Mouse (Mus musculus) G1E (cell line): ENCODE results near the gene Tekt2. TPM values are rescaled to one million over a fixed set of nuclear protein-coding genes. Genes with fewer than 3 reads are reported as not detected.

ENCODE experiments used
- ATAC-seq: 2 replicates; pipeline ENCODE4 v1.8.0; 2016; ENCODE audit warnings: mild to moderate bottlenecking; ENCODE audit not compliant: insufficient number of reproducible peaks, poor library complexity, low FRiP score, severe bottlenecking; ENCODE audit errors: extremely low read depth
- DNase-seq: peaks from one replicate; pipeline ENCODE4 v3.0.0; 2012; ENCODE audit warnings: low spot score
- H3K27me3 ChIP-seq: 2 replicates; pipeline ENCODE4 v1.6.1; 2012; ENCODE audit warnings: mild to moderate bottlenecking, low read length, inconsistent platforms; ENCODE audit not compliant: insufficient read depth
- H3K36me3 ChIP-seq: replicated peaks from 2 replicates; pipeline ENCODE3; 2012; ENCODE audit warnings: mild to moderate bottlenecking, inconsistent platforms
- H3K4me1 ChIP-seq: 2 replicates; pipeline ENCODE4 v1.6.1; 2012; ENCODE audit warnings: low read depth, low read length, inconsistent platforms, mixed read lengths; ENCODE audit not compliant: insufficient read depth
- H3K4me3 ChIP-seq: 2 replicates; pipeline ENCODE4 v1.5.1; 2012; ENCODE audit warnings: low read depth, mild to moderate bottlenecking, inconsistent platforms, low read length, moderate library complexity, mixed read lengths
- H3K9me3 ChIP-seq: replicated peaks from 2 replicates; pipeline ENCODE4 v1.6.1; 2012; ENCODE audit warnings: inconsistent platforms
- CTCF ChIP-seq: IDR thresholded peaks from 2 replicates; pipeline ENCODE4 v1.5.1; 2012; ENCODE audit warnings: low read depth, low read length, inconsistent platforms, mixed read lengths
- GATA1 ChIP-seq: IDR thresholded peaks from 2 replicates; pipeline ENCODE4 v1.6.1; 2012; ENCODE audit warnings: borderline replicate concordance, low read length, inconsistent platforms, mixed read lengths
- GATA2 ChIP-seq: IDR thresholded peaks from 2 replicates; pipeline ENCODE4 v1.6.1; 2012; ENCODE audit warnings: low read depth, low read length, inconsistent platforms, borderline replicate concordance
- POLR2AphosphoS5 ChIP-seq: IDR thresholded peaks from 2 replicates; pipeline ENCODE4 v1.6.1; 2012; ENCODE audit warnings: low read depth, low read length, inconsistent platforms; ENCODE audit not compliant: insufficient replicate concordance
- TAL1 ChIP-seq: conservative IDR thresholded peaks from 2 replicates; pipeline ENCODE4 v1.6.1; 2012; ENCODE audit warnings: low read depth, low read length, inconsistent platforms, mixed read lengths
- polyA plus RNA-seq: library from polyadenylated mRNA; stranded (reverse); fragments of >175 nt; gene quantifications from 2 replicates; pipeline ENCODE4 v1.2.3, GENCODE M21; 2012
- total RNA-seq, 2 experiments: library from RNA; stranded (forward) in 1 of 2; stranded (reverse) in 1 of 2; fragments of 200-1000 nt in 1 of 2; fragments of >200 nt in 1 of 2; fragmentation: Nextera tagmentation in 1 of 2; gene quantifications; 2 replicates each; pipeline ENCODE4 v1.2.3; 2014 to 2017

Gene Tekt2
- total and polyA plus RNA-seq, 3 experiments: 0.16 TPM; not detected in 2

GRCm38 (mm10) chr4:126303877-126304276, 21.6 kb downstream of the Tekt2 start:
- Histone ChIP-seq H3K36me3 (no peaks in the 10 kb centered on the region), H3K4me1 (0 out of 2 replicates have a peak, but pooled peaks cover 3% of the 10 kb centered on the region), H3K9me3 (peaks cover 5% of the 10 kb centered on the region), H3K27me3 (peaks cover 49% of the 10 kb centered on the region), H3K4me3 (no peak overlapping the region)
- no peak for DNase-seq
- no peak for TF ChIP-seq GATA2
- TF ChIP-seq POLR2AphosphoS5: no peak
- no peak for TF ChIP-seq TAL1
- TF ChIP-seq GATA1: no peak
- no peak for TF ChIP-seq CTCF
- no peak for ATAC-seq

GRCm38 (mm10) chr4:126301584-126302309, 23.7 kb downstream of the Tekt2 start:
- Histone ChIP-seq H3K4me1 (0 out of 2 replicates have a peak, but pooled peaks cover 7% of the 10 kb centered on the region), H3K9me3 (peaks cover 5% of the 10 kb centered on the region), H3K36me3 (no peaks in the 10 kb centered on the region), H3K4me3 (no peak overlapping the region), H3K27me3 (peaks cover 64% of the 10 kb centered on the region)
- ATAC-seq (no peak), DNase-seq (no peak)
- no peak for TF ChIP-seq CTCF
- no peak for TF ChIP-seq GATA1
- no peak for TF ChIP-seq TAL1
- no peak for TF ChIP-seq GATA2
- TF ChIP-seq POLR2AphosphoS5: no peak

- no peak for ATAC-seq
- DNase-seq: no peak
- H3K27me3 ChIP-seq: peaks cover 67% of the 10 kb centered on the region
- TF ChIP-seq TAL1 (no peak), GATA2 (no peak), GATA1 (no peak), POLR2AphosphoS5 (no peak), CTCF (no peak)
- H3K9me3 ChIP-seq: peaks cover 3% of the 10 kb centered on the region
- H3K4me1 ChIP-seq: peaks cover 12% of the 10 kb centered on the region; the same call in 1 of the 2 replicates
- H3K4me3 ChIP-seq: no peak overlapping the region
- no peaks in the 10 kb centered on the region for H3K36me3 ChIP-seq
Measured at GRCm38 (mm10) chr4:126300916-126301583, 24.4 kb downstream of the Tekt2 start.

- peak overlapping the region; percentile 11; the same call in 1 of the 2 replicates for H3K4me3 ChIP-seq
- no peak for ATAC-seq
- peaks cover 52% of the 10 kb centered on the region for H3K27me3 ChIP-seq
Measured at GRCm38 (mm10) chr4:126296617-126297101, 28.8 kb downstream of the Tekt2 start.

GRCm38 (mm10) chr4:126295937-126296336, 29.6 kb downstream of the Tekt2 start:
- Histone ChIP-seq H3K4me3 (no peak overlapping the region), H3K4me1 (peaks cover 10% of the 10 kb centered on the region; the same call in 1 of the 2 replicates), H3K9me3 (no peaks in the 10 kb centered on the region), H3K27me3 (peaks cover 44% of the 10 kb centered on the region), H3K36me3 (no peaks in the 10 kb centered on the region)
- ATAC-seq (no peak), DNase-seq (no peak)
- TF ChIP-seq TAL1: no peak
- TF ChIP-seq POLR2AphosphoS5: no peak
- TF ChIP-seq GATA2: no peak

More at GRCm38 (mm10) chr4:126296617-126297101, 28.8 kb downstream of the Tekt2 start:
- Histone ChIP-seq H3K36me3 (no peaks in the 10 kb centered on the region), H3K9me3 (no peaks in the 10 kb centered on the region), H3K4me1 (peaks cover 12% of the 10 kb centered on the region; the same call in 1 of the 2 replicates)
- no peak for DNase-seq
- TF ChIP-seq POLR2AphosphoS5 (no peak), GATA2 (no peak), GATA1 (no peak), TAL1 (no peak), CTCF (no peak)

- TF ChIP-seq CTCF: no peak
- no peak for TF ChIP-seq GATA1
- no peak for TF ChIP-seq GATA2
- no peak for TF ChIP-seq TAL1
- no peak for TF ChIP-seq POLR2AphosphoS5
- Histone ChIP-seq H3K27me3 (peaks cover 37% of the 10 kb centered on the region), H3K36me3 (no peaks in the 10 kb centered on the region), H3K9me3 (no peaks in the 10 kb centered on the region), H3K4me1 (peaks cover 9% of the 10 kb centered on the region; the same call in 1 of the 2 replicates), H3K4me3 (no peak overlapping the region)
- no peak for ATAC-seq
- no peak for DNase-seq
Measured at GRCm38 (mm10) chr4:126295152-126295551, 30.3 kb downstream of the Tekt2 start.
